Mouse (Mus musculus): ENCODE results near the gene Sptb.

Sptb gene

DNA sequence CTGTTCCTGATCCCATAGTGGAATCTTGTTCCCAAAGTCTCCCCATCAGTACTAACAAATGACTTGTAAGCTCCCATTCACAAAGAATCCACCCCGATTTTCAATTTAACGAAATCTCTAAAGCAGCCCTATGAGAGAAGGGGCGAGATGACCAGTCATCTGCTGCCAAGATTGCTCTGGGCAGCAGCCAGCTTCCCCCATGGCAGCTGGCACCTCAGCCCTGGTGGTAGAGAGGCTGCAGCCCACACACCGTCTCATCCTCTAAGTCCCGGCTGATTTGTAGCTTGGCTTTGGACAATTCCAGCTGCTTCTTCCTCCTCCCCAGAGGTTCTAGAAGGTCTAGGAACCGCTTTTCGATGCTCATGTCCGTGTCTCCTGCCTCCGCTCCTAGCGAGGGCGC lies 102.1 kb downstream of the Sptb start:
- DNase-seq (ENCODE audit: extremely low spot score): no peak

DNA sequence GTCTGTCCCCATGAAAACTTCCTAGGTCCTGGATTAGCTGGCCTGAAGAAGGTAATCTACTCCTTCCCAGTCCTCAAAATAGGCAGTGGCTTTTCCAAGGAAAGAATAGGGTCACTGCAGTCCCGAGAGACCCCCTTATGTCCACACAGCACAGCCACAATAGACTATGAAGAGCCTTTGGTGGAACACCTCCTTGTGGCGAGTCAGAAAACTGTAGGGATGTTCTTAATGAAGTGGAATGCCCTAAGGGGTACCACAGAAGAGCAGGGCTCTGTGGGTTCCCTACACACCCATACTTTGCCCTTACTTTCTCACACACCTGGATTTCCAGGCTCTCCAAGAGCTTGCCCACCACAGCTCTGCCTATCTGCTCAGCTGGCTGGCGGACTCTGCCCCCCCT lies 104.5 kb downstream of the Sptb start:
- no peak for DNase-seq (ENCODE audit: extremely low spot score)

DNA sequence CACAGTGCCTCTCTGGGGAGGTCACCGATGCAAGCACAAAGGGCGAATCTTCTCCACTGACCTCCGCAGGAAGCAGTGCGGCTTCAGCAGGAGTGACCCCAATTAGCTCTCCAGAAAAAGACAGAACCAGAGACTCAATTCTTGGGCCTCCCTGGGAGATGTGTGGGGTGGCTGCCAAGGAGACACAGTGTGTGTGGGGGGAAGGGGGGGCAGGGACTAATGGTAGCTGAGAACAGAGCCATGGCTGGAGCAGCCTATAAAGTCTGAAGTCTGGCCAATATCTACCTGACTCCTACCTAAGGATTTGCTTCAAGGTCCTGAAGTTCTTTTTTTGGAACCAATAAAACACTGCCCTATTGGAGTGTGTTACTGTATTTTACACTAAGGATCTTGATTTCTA lies 105.8 kb downstream of the Sptb start:
- DNase-seq (ENCODE audit: extremely low spot score): no peak

DNA sequence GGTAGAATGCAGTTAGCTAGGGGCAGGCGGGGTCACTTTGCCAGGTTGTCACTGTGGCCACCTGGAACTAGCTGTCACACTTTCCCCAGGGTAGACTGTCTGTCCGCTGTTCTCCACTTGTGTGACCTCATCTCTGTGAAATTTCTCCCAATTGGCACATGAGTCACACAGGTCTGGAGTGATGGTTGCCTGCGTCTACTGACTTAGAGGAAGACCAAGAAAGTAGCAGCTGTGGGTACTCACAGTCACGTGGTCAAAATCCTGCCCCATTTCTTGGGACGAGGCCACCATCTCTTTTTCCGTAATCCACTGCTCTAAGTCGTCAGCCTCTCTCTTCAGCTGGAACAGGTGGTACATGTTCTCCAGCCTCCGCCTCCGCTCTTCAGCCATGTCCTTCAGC lies 106.6 kb downstream of the Sptb start:
- DNase-seq (ENCODE audit: extremely low spot score): no peak

DNA sequence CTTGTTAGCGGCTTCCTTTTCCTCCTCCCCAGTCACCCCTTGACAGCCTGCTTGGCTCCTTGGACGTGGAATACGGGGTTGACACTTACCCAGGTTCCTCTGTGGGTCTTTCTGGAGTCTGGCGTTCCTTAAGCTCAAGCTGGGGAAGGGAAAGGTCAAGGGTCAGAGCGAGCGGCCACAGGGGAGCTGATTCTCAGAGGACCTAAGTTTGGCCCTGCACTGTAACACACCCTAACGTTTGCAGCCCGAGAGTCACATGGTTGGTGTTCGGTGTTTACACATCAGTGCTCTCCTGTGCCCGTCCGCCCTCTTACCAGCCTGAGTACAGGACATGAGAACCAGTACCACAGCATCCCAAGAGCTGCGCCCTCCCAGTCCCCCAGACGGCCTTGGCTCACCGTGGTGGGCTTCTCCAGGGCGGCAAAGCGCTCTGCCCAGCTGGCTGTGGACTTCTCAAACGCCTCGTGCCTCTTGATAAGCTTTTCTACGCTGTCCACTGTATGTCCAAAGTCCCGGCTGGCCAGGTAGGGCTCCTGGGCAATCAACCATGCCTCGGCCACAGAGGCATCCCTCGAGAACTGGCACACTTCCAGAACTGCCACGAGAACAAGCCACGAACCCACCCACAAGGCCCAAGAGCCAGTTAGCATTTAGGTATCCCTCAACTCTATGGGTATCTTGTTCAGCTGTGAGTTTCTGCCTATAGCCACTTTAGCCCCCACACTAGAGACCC lies 112.0 kb downstream of the Sptb start:
- no peak for DNase-seq (ENCODE audit: extremely low spot score)

DNA sequence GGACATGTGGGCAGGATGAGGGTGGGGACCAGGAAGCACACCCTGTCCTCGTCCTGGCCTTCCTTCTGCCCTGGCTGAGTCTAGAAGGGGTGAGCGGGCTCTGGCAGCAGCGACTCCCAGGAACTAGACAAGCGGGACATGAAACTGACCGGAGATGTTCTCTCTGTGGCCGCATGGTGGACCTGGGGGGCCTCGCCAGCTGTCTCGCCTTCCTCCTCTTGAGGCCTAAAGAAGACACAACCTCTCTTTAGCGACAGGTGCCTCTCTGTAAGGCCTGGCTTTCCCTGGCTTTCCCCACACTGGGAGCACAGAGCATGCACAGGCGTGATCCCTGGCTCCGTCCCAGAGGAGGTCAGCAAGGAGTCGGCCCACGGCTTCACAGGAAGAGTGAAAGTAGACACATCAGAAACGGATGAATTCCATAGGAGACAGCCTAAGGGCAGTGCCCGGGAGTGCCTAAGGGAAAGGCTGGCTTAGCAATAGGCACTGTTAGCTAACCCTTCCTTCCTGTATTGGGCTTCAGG lies 112.7 kb downstream of the Sptb start:
- no peak for DNase-seq (ENCODE audit: extremely low spot score)

DNA sequence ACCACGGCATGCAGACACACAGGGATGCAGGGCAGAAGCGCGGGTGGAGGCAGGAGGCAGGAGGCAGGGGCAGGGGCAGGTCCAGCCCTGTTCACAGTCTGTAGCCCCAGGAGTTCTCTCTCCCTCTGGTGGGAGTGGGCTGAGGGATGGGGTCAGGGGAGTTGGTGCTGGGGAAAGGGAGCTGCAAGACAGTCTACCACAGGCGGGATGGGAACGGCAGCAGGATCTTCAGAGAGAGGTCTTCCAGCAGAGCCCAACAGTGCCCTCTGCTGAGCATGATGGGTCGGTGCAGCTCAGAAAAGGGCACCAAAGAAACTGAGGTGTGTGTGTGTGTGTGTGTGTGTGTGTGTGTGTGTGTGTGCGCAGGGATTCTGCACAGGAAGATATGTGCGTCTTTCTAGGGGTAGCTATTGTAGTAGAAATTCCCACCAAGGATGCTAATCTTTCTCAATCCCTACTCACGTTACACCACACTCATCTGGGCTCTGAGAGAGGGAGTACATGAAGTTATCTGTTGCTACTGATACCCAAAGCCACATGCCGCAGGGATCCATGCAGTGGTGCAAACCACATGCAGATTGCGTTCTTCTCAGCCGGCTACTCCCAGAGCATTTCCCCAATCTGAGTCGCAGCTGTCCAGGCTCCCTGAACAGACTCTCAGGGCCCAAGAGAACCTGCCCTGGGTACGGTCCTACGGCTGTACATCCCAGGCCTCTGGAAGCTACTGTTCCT lies 113.9 kb downstream of the Sptb start:
- peak; percentile 69 for DNase-seq (ENCODE audit: extremely low spot score)

DNA sequence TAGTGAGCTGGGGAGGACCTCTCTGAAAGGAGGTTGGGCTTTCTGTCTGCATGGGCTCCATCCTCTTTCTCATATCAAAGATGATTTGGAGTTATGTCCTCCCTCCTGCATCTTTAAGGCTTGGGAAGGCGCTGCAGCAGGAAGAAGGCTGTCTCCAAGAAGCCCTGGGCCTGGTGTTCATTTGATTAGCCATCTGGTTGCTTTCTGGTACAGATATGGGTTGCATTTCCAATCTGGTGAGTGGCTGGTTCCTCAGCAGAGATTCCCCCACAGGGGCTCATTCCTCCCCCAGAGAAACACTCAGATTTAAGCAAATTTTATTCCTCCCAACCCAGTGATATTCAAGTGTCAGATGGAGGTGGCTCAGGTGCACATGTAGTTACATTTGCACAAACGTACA lies 114.5 kb downstream of the Sptb start:
- no peak for DNase-seq (ENCODE audit: extremely low spot score)

DNA sequence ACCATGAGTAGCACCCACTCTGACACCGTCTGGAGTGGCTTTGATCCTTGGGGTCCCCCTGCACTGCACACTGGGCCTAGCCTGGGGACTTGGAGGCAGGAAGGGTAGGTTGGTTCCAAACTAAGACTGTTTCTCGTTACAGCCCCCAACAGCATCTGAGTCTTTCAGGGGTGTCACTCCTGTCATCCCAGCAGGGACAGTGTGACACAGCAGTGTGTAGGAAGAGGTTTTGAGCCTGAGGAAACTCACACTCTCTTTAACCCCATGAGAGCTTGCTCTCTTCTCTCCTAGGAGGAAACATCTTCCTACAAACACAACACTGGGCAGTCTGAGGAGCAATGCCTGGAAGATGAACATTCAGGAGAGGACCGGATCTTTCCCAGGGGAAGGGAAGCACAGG lies 115.8 kb downstream of the Sptb start:
- no peak for DNase-seq (ENCODE audit: extremely low spot score)

DNA sequence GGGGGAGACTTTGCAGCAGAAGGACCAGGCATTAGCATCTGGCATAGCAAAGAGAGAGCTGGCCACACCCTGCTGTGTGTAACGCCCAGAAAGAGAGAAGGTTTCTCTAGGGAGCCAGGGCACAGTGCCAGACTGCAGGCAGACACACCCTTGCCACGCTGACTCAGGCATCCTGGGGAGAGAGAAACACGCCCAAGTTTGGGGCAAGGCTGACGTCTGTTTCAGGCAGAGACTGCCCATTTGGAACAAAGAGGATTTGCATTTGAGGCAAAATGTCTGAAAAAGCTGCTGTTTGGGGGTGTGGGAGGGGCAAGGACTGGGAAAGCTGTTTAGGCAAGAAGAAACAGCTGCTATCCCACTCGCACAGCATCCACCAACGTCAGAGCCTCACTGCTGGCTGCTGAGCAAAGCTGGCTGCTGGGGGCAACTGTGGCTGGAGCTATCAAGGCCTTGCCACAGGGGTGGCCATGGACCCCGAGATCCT lies 116.5 kb downstream of the Sptb start:
- DNase-seq (ENCODE audit: extremely low spot score): no peak

DNA sequence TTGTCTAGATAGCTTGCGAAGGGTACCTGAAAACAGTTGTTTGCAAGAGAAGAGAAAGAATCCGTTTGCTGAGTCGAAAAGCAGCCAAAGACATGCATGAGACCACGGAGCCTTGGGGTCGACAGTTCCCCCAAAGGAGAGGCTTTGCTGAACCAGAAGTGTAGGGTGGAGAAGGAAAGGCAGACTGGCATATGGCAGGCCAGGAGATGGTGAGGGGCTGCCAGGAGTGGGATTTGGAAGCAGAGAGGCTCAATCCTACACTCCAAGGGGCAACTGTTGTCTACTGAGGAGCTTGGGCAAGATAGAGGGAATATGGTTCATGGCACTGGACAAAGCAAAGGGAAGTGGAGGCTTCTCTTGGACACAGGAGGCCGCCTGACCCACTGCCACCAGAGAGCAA lies 117.1 kb downstream of the Sptb start:
- no peak for DNase-seq (ENCODE audit: extremely low spot score)

DNA sequence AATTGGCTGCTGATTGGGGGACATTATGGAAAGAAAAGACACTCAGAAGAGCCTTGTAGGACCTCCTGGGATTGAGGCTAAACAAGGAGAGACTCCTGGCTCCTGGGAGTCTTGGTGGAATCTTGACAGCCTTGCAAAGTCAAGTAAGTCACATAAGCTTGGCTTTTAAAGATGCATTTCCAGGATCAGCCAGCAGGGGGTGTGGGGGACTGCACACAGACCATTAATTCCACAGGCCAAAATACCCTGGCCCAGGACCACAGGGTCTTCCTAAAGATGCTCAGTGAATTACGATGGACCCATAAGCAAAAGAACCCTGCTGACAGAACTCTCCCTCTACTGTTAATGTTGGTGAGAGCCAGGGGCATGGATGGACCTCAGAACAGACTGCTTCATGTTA lies 118.1 kb downstream of the Sptb start:
- peak; percentile 74 for DNase-seq (ENCODE audit: extremely low spot score)

DNA sequence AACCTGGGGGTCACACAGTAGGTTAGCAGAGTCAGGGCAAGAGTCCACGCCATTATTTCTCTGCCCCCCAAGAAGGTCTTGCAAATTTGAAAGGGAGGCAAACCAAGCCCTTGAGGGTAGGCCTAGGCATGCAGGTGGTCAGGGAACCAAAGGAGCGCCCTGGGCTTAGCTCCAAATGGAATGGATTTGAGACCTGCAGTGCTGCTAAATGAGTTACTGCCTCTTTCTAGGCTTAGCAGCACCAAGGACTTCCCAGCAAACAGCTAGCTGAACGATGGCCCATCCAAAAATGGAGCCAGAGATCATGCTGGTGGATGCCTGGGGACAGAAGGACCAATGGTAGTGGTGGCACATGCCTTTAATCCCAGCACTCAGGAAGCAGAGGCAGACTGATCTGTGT lies 119.3 kb downstream of the Sptb start:
- no peak for DNase-seq (ENCODE audit: extremely low spot score)

DNA sequence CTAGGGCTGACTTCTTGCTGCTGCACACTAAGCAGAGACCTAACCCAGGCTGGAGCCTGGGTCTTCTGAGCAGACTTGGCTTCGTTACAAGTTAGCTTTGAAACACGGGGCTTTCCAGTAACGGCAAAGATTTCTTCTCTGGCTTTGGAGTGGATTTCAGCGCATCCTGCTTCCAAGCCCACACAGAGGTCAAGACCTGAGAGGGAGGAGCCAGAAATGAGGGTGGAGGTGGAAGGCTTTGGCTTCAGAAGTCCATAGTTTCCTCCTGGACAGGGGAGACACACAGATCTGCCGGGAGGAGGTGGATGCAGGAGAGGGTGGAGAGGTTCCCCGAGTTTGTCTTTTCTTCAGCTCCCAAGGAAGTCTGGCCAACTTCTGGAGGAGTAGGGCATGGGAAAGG lies 120.8 kb downstream of the Sptb start:
- no peak for DNase-seq (ENCODE audit: extremely low spot score)

DNA sequence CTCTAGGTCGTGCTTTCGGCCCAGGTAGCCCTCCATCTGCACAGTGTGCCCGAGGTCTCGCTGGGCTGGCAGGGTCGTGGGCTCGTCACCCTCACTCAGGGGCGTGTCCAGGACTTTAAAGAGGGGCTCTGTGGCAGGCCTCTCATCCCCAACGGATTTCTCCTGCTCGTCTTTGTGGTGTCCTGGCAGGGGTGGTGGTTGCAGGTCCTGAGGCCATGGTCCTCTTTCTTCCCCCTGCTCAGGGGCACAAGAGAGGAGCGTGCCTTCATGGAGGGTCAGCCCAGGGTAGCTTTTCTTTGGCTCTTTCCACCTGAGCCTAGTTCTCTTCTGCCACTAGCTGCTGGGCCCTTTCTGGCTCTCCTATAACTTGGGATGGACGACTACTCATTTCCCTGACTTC lies 123.0 kb downstream of the Sptb start:
- DNase-seq (ENCODE audit: extremely low spot score): no peak

DNA sequence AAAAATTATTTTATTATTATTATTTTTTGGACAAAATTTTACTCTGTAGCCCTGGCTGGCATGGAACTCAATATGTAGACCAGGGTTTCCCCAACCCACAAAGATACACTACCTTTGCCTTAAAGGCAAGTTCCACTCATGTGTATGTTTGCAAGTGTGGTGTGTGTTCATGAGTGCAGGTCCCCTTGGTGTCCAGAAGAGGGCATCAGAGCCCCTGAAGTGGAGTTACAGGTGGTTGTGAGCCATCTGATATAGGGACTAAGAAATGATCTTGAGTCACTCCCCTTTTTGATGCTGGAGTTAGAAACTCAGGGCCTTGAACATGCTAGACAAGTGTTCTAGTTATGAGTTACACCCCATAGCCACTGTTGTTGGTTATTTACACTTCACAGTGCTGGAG lies 125.3 kb downstream of the Sptb start:
- no peak for DNase-seq (ENCODE audit: extremely low spot score)

DNA sequence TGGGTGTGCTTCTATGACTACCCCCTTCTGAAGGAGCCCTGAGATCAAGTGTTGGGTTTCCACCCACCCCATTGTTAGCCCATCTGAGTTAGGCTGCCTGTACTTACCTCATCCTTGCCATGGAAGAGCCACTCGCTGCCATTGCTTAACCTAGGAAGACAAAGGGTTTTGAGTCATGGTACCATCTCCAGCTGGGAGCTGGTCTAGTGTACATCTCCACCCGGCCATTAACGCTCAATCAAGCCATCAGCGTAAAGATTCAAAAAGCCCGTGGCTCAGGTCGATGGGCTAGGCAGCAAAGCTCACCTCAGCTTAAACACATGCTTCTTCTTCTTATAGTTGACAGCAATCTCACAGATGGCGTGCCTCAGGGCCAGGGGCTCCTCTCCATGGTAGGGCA lies 126.9 kb downstream of the Sptb start:
- no peak for DNase-seq (ENCODE audit: extremely low spot score)

DNA sequence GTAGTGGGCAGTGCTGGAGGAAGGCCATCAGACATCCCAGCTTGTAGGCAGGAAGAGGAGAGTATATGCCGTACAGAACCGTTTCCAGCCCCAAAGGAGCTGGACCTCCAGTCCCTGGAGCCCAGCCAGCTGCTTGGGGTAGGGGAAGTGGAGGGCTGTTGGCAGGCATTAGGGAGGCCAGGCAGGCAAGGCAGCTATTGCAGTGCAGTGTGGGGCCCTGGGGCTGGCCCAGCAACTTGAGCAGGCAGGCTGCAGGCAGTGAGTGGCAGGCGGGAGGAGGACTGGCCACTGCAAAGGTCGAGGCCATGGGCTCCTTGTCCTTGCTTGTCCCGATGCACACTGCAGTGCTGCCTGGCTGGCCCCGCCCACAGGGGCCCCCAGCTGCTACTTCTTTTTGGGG lies 127.5 kb downstream of the Sptb start:
- no peak for DNase-seq (ENCODE audit: extremely low spot score)

DNA sequence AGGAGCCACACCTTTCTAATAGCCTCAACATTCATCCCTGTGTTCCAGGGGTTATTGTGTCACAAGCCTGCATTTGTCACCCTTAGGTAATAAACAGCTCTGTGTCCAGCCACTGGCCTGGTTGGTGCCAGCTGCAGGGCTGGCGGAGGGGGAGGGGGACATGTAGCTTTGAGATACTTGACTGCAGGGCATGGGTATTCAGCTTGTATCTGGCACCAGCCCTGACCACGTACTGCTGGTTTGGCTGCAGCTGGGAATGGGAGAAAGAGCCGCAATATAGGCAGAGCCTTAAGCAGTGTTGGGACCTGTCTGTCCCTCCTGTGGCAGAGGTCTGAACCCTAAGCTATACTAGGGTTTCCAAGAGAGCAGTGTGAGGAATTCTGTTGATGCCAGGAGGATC lies 128.2 kb downstream of the Sptb start:
- DNase-seq (ENCODE audit: extremely low spot score): no peak

DNA sequence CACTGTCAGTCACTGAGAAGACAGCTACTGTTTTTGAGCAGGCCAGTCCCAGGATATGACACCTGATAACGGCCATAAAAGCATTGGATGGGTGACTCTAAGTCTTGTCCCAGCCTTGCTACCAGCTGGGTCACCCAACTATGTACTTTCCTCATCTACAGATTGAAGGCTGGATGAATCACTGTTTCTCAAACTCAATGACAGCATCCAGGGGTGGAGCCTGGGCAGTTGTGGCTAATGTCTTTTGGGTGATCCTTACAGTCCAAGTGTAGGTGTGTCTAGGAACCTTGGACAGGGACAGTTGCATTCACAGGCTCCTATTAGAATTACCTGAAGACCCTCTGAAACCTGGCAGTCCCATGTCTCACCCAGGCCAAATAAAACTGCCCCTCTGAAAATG lies 130.5 kb downstream of the Sptb start:
- DNase-seq (ENCODE audit: extremely low spot score): no peak

DNA sequence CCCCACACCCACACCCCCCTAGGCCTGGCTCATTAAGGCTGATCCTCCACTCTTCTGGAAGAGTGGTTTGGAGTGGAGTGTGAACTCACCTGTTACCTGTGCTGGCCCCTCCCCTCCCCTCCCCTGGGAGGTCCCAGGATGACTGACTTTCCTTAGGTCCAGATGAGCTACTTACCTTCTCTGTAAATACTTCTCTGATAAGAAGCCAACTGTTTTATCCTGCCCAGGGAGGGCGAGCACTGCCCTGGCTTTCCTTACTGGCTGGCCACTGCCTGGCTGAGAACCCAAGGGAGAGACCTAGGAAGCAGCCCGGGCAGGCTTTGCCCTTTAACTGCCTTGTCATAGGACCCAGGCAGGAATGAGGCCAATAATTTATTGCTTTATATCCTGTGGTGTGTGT lies 131.9 kb downstream of the Sptb start:
- no peak for DNase-seq (ENCODE audit: extremely low spot score)

DNA sequence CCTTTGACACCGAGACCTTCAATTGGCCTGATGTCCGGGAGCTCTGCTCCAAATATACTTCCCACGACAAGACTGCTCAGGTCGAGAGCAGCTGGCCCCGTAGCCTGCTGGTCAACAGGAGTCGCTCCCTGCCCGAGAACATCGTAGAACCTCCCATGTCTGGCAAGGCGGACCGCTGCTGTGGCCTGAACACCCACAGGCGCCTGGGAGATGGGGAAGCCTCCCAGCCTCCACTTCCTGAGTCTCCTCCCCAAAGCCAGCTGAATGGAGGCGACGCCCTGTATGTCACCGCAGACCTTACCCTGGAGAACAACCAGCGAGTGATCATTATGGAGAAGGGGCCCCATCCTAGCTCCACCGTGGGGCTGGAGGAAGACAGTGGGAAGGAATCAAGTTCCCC lies 132.5 kb downstream of the Sptb start:
- no peak for DNase-seq (ENCODE audit: extremely low spot score)

DNA sequence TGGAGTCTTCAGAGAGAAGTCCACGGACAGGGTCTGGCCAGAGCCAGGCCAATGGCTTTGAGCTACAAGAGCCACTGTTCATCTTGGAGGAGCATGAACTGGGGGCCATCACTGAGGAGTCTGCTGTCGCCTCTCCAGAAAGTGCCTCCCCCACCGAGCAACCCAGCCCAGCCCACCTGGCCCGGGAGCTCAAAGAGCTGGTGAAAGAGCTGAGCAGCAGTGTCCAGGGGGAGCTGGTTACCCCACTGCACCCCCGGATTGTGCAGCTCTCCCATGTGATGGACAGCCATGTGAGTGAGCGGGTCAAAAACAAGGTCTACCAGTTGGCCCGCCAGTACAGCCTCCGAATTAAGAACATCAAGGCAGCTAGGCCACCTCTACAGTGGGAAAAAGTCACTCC lies 133.5 kb downstream of the Sptb start:
- DNase-seq (ENCODE audit: extremely low spot score): no peak

Measured in embryo, embryonic 9.5 days (tissue).